Mouse (Mus musculus): ENCODE data around the gene Tmem186. TPM values are rescaled to one million over a fixed set of nuclear protein-coding genes. Genes with fewer than 3 reads are reported as not detected.

The Tmem186 gene
- total RNA-seq, 2 experiments from 2014 or later = 12.4 to 13.4 TPM

- DNase-seq (ENCODE audit: low spot score in 2 of 2) = no peak
- H3K27ac ChIP-seq = no peak overlapping the region
- no peak overlapping the region for H3K4me3 ChIP-seq
- TF ChIP-seq CTCF (conservative IDR thresholded peaks at IDR 0.05) = no peak
These were observed 35.8 kb upstream of the Tmem186 start for GRCm38 (mm10) chr16:8673343-8673742.

GRCm38 (mm10) chr16:8672811-8673210, 35.3 kb upstream of the Tmem186 start:
- H3K4me3 ChIP-seq = no peak overlapping the region

GRCm38 (mm10) chr16:8672350-8672687, 34.8 kb upstream of the Tmem186 start:
- no peak for DNase-seq (ENCODE audit: low spot score in 2 of 2)
- TF ChIP-seq CTCF (conservative IDR thresholded peaks at IDR 0.05) = no peak
- H3K4me3 ChIP-seq = peak overlapping the region; percentile 55
- H3K27ac ChIP-seq = peak overlapping the region; percentile 25; the same call in 1 of the 2 replicates

More at GRCm38 (mm10) chr16:8672811-8673210, 35.3 kb upstream of the Tmem186 start:
- DNase-seq (ENCODE audit: low spot score in 2 of 2) = no peak
- no peak overlapping the region for H3K27ac ChIP-seq
- TF ChIP-seq CTCF (conservative IDR thresholded peaks at IDR 0.05) = no peak

GRCm38 (mm10) chr16:8671551-8672349, 34.2 kb upstream of the Tmem186 start, which contains the start of gene Carhsp1:
Gene Carhsp1, minus strand, starts transcription at chr16:8672155.
- DNase-seq (ENCODE audit: low spot score in 2 of 2) = peak; percentile 76 to 85
- H3K27ac ChIP-seq = peak within 1 kb of the TSS; percentile 81
- peak; percentile 51 for TF ChIP-seq CTCF (conservative IDR thresholded peaks at IDR 0.05)
- H3K4me3 ChIP-seq = peak within 1 kb of the TSS; percentile 55

- peak overlapping the region; percentile 81; the same call in 1 of the 2 replicates for H3K27ac ChIP-seq
- TF ChIP-seq CTCF (conservative IDR thresholded peaks at IDR 0.05) = no peak
- peak overlapping the region; percentile 55 for H3K4me3 ChIP-seq
- DNase-seq (ENCODE audit: low spot score in 2 of 2) = no peak
These were observed 32.8 kb upstream of the Tmem186 start for GRCm38 (mm10) chr16:8670041-8671035.

- Histone ChIP-seq H3K4me3 (peak overlapping the region; percentile 22; the same call in 1 of the 2 replicates), H3K27ac (peak overlapping the region; percentile 59; the same call in 1 of the 2 replicates)
- DNase-seq (ENCODE audit: low spot score in 2 of 2) = no peak
- no peak for TF ChIP-seq CTCF (conservative IDR thresholded peaks at IDR 0.05)
These were observed 31.9 kb upstream of the Tmem186 start for GRCm38 (mm10) chr16:8669432-8669831.

- DNase-seq (ENCODE audit: low spot score in 2 of 2) = no peak
- H3K4me3 ChIP-seq = no peak overlapping the region
- H3K27ac ChIP-seq = peak overlapping the region; percentile 59; the same call in 1 of the 2 replicates
- TF ChIP-seq CTCF (conservative IDR thresholded peaks at IDR 0.05) = no peak
These were observed 30.9 kb upstream of the Tmem186 start for GRCm38 (mm10) chr16:8668386-8668785.

- DNase-seq (ENCODE audit: low spot score in 2 of 2) = no peak
- no peak for TF ChIP-seq CTCF (conservative IDR thresholded peaks at IDR 0.05)
- H3K4me3 ChIP-seq = no peak overlapping the region
- H3K27ac ChIP-seq = no peak overlapping the region
These were observed 30.3 kb upstream of the Tmem186 start for GRCm38 (mm10) chr16:8667814-8668213.

GRCm38 (mm10) chr16:8667261-8667660, 29.7 kb upstream of the Tmem186 start:
- no peak for DNase-seq (ENCODE audit: low spot score in 2 of 2)
- H3K27ac ChIP-seq = no peak overlapping the region

GRCm38 (mm10) chr16:8666452-8666851, 28.9 kb upstream of the Tmem186 start:
- no peak overlapping the region for H3K4me3 ChIP-seq
- 0 out of 2 replicates have a peak overlapping the region, but pooled peaks have one; percentile 18 for H3K27ac ChIP-seq
- TF ChIP-seq CTCF (conservative IDR thresholded peaks at IDR 0.05) = no peak
- DNase-seq (ENCODE audit: low spot score in 2 of 2) = no peak

More at GRCm38 (mm10) chr16:8667261-8667660, 29.7 kb upstream of the Tmem186 start:
- no peak for TF ChIP-seq CTCF (conservative IDR thresholded peaks at IDR 0.05)
- H3K4me3 ChIP-seq = no peak overlapping the region

- no peak for DNase-seq (ENCODE audit: low spot score in 2 of 2)
- Histone ChIP-seq H3K27ac (no peak overlapping the region), H3K4me3 (no peak overlapping the region)
- TF ChIP-seq CTCF (conservative IDR thresholded peaks at IDR 0.05) = no peak
These were observed 27.9 kb upstream of the Tmem186 start for GRCm38 (mm10) chr16:8665367-8665766.

GRCm38 (mm10) chr16:8663606-8664539, 26.4 kb upstream of the Tmem186 start:
- Histone ChIP-seq H3K4me3 (no peak overlapping the region), H3K27ac (peak overlapping the region; percentile 33; the same call in 1 of the 2 replicates)
- DNase-seq (ENCODE audit: low spot score in 2 of 2) = peak in 1 of 2 experiments; percentile 46
- no peak for TF ChIP-seq CTCF (conservative IDR thresholded peaks at IDR 0.05)
